Mouse (Mus musculus): ENCODE results near the gene Chrna9. TPM values are rescaled to one million over a fixed set of nuclear protein-coding genes. Genes with fewer than 3 reads are reported as not detected.

Chrna9 gene
- 1 to 10 TPM; 1.9 to 8.2 TPM for total RNA-seq (2021)
- long read RNA-seq, experiment 1, transcript Chrna9-201 (5 exons, 1,843 nt), result major isoform, 10 of 13 reads
- long read RNA-seq, experiment 1, partial matches to known transcripts, result 1 of 13 reads
- long read RNA-seq, experiment 1, other reads (novel, unspliced or antisense), result 2 of 13 reads
- long read RNA-seq, experiment 2, transcript Chrna9-201 (5 exons, 1,843 nt), result major isoform, 23 of 27 reads
- long read RNA-seq, experiment 2, partial matches to known transcripts, result 4 of 27 reads
- long read RNA-seq, experiment 2, other reads (novel, unspliced or antisense), result 0 of 27 reads

GRCm38 (mm10) chr5:65934783-65935182 lies at the start of gene Chrna9:
Gene Chrna9 (plus strand): TSS chr5:65934921.
- no peak for DNase-seq (ENCODE audit: low spot score)

DNA sequence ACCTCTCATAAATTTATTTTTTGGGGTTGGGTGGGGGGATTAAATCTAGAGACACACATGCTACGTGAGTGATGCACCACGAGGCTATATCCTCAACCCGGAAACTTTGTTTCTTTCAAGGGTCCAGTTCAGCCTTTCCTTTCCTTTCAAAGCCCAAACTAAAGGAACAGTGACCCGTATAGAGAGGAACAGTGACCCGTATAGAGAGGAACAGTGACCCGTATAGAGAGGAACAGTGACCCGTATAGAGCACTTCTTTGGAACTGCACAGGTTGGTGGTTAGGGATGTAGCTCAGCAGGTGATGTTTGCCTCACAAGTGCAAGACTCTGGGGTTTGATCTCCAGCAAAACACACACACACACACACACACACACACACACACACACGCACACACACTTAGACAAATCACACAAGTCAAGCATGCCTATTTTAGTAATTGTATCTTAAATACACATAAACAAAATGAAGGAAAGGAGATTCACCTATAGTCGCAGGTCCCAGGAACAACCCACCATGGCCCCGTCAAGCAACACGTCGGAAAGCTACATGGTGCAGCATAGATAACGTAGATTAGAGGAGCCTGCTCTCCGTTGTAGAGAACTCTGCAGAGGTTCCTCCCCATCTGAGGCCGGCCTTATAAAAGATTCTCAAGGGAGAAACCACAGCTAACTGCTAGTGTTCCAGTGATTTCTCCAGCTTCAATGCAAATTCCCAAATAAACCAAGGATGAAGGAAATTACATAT lies 48.9 kb upstream of the Chrna9 start:
- no peak for DNase-seq (ENCODE audit: low spot score)

GRCm38 (mm10) chr5:65888102-65888501 lies 46.6 kb upstream of the Chrna9 start:
- DNase-seq (ENCODE audit: low spot score), result no peak

DNA sequence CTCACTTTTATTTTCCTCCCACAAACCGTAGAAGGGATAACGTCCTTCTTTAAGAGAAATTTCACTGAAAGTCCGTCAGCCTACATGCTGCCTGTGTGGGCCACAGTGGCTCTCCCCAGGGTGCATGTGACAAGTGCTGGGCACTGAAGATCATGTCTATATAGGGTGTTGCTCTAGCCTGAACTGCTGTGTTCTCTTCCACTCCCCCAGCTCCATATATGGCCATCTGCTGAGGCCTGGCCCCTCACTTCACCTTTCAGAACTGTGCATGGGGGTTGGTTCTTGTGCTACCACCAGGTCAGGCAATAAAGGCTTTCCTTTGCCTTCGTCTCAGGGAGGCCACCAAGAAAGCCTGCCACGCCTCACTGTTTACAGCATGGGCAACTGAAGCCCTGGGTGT lies 45.7 kb upstream of the Chrna9 start:
- DNase-seq (ENCODE audit: low spot score), result no peak

DNA sequence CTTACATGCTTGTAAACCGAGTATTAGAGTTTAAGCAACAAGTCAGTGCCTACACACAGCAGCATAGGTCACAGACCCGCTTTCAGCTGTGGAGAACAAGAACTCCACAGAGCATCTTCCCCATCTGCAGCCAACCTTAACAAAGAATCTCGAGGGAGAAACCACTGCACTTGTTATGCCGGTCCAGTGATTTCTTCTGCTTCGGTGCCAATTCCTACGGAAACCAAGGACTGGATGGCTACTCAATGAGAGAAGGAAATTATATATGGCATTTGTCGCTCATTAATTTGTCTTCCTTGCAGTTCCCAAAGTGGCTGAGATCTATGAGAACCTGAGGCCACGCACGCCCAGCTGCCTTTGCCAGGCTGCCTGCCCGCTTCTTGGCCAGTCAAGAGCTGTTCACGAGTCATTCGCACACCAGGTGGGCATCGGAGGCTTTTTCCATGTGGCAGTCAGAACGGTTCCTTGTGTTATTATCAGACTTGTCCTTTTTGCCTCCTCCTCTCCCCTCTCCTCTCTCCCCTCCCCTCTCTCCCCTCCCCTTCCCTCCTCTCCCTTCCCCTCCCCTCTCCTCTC lies 43.4 kb upstream of the Chrna9 start:
- DNase-seq (ENCODE audit: low spot score), result no peak

DNA sequence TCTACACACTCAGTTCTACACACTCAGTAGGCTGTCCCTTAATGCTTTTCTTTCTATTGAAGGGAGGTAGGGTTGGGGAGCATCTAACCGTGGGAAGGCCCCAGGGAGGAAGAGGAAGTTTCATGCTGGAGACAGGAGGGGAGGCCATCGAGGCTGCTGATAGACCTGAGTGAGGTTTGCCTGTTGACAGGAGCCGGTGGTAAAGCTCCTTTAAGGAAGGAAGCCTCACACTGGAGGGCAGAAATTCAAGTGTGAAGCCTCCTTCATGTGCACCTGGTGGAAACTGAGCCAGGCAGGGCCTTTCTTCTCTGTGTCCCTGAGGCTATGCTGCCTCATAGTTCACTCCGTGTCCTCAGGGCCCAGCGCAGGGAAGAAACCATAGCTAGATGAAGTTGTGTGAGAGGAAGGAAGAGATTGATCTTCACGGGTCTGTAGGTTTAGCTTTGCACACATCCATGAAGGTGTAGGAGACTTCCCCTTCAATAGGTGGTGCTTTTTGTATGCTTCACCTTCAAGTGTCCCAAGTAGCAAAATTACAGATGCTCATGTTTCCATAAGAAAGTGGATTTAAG lies 39.5 kb upstream of the Chrna9 start:
- DNase-seq (ENCODE audit: low spot score), result no peak

DNA sequence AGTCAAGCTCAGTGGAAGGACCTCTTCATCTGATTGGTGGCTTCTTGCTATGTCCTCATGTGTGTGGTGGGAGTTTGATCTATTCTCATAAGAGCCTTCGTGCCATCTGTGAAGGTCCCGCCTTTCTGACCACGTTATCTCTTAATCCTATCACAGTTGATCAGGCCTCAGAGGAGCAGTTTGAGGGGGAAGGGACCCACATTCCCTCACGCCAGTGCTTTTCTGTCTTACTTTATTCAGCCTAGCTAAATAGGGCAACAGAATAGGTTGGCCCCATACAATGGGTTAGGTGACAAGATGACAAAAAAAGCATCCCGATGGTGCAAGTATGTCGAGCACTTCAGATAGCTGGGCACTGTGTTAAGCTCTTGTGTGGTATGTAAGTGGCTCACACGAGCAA lies 39.0 kb upstream of the Chrna9 start:
- DNase-seq (ENCODE audit: low spot score), result no peak

GRCm38 (mm10) chr5:65897731-65898130 lies 37.0 kb upstream of the Chrna9 start:
- no peak for DNase-seq (ENCODE audit: low spot score)

DNA sequence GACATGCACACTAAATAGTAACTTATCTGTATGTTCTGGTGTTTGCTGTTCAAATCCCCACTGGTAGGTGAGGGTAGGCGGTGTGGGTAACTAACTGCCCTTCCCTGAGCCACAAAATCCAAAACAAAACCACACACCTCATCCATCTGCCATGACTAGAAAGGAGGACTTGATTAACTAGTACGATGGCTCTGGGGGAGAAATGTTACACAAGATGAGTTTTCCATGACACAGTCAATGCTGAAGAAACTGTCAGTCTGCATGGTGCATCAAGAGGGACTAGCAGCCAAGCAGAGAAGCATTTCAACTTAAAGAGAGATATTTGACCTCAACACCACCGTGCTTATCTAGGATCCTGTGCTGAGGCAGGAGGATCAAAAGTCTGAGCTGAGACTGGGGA lies 36.0 kb upstream of the Chrna9 start:
- no peak for DNase-seq (ENCODE audit: low spot score)

DNA sequence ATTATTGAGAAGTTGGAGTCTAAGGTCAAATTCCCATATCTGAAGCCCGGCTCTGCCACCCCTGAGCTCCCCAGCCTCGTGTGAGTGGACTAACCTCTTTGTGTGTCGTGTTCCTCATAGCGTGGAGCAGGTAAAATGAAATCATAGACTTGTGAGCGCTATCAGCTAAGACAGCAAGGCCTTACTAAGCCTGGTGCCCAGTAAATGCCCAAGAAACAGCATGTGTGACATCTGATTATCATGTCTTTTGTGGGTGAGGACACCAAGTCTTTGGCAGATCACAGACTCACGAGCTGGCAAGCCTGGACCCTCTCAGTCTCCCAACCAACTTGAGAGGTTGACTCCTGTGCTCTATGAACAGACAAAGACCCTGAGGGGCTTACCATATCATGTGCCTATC lies 34.6 kb upstream of the Chrna9 start:
- DNase-seq (ENCODE audit: low spot score), result no peak

GRCm38 (mm10) chr5:65900862-65901265 lies 33.9 kb upstream of the Chrna9 start:
- DNase-seq (ENCODE audit: low spot score), result no peak

- no peak for DNase-seq (ENCODE audit: low spot score)
These were observed 32.8 kb upstream of the Chrna9 start for GRCm38 (mm10) chr5:65901868-65902418.

DNA sequence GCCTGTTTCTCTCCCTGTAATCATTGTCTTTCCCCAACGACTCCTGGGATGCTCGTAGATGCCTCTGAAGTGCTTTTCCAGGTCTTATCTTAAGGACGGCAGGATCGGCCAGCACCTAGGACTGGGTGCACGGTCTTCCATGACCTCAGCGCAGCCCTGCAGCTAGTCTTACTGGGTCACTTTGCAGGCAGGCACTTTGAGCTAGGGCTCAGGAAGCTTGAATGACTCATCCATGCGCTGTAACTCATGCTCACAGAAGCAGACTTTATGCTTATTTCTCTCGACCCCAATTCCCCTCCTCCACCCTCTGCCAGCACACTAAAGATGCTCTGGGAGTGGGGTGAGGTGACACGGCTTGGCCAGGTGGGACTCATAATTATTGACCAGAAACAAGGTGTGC lies 31.9 kb upstream of the Chrna9 start:
- DNase-seq (ENCODE audit: low spot score), result no peak

DNA sequence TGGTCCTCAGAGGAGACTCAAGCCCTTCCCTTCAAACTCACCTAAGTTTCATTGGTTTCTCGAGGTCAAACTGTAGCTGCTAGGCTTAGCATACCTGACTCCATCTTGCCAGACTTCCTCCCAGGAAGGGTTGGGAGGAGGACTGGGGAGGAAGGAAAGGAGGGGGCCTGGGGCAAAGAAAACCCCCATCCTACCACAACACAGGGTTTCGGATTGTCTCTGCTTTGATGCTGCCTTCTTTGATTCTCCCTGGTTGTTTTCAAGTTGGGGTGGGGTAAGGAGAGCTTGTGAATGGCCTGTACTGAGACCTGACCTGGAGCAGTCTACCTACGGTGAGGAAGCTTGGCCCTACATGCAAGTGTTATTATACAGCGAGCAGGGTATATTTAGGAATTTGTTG lies 30.2 kb upstream of the Chrna9 start:
- DNase-seq (ENCODE audit: low spot score), result no peak

GRCm38 (mm10) chr5:65908751-65909150 lies 26.0 kb upstream of the Chrna9 start:
- DNase-seq (ENCODE audit: low spot score), result no peak

DNA sequence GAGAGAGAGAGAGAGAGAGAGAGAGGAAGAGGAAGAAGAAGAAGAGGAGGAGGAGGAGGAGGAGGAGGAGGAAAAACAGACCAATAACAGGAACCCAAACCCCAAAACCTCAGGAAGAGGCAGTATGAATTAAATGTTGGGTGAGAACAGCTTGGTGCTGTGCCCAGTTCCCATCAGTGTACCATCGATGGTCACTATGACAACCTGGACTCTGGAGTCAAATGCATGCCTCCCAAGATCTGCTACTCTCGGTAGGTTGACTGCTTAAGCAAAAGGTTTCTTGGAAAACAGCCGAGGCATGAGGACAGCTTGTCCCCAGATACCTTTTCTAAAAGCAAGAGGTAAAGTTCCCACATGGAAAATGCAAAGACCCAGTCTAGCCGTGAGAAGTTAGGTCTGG lies 25.4 kb upstream of the Chrna9 start:
- no peak for DNase-seq (ENCODE audit: low spot score)

DNA sequence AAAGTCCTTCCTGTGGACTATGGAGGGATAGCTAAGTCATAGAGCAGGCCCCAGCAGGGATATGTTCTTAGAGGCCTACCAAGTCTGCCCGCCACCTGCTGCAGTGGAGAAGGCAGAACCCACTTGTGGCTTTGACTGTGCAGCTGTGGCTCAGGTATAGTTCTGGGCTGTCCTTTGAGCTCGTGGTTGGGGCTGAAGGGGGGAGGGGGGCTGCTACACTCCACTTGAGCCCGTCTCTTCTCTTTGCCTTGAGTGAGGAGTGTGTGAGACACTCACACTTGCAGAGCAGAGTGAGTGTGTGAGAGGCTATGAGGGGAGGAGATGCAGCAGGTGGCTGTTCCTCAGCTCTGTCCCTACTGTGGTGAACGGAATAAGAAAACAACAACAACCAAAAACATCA lies 24.3 kb upstream of the Chrna9 start:
- DNase-seq (ENCODE audit: low spot score), result no peak

GRCm38 (mm10) chr5:65911676-65912075 lies 23.0 kb upstream of the Chrna9 start:
- no peak for DNase-seq (ENCODE audit: low spot score)

GRCm38 (mm10) chr5:65912201-65912600 lies 22.5 kb upstream of the Chrna9 start:
- DNase-seq (ENCODE audit: low spot score), result no peak

GRCm38 (mm10) chr5:65913126-65913525 lies 21.6 kb upstream of the Chrna9 start:
- DNase-seq (ENCODE audit: low spot score), result no peak

- no peak for DNase-seq (ENCODE audit: low spot score)
These were observed 20.4 kb upstream of the Chrna9 start for GRCm38 (mm10) chr5:65914342-65914741.

DNA sequence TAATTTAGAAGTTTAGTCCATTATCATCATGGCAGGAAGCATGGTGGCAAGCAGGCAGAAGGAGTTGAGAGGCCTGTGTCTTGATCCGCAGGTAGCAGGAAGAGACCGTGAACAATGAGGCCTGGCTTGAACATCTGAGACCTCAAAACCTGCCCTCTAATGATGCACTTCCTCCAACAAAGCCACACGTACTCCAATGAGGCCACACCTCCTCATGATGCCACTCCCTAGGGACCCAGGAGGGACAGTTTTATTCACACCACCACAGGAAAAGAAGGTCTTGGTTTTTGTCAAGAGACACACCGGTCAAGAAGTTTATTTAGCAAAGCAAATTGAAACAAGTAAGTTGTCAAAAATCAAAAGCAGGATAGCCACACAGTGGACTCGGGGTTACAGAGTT lies 17.8 kb upstream of the Chrna9 start:
- DNase-seq (ENCODE audit: low spot score), result no peak

Measured in gastrocnemius, adult 18-20 months (tissue).